Mouse (Mus musculus) cerebellum, postnatal 25 days (tissue): ENCODE data around the gene Ssbp2.
A peak's percentile ranks its signal among the peaks of the same experiment; 100 is the strongest.

ENCODE experiments used
- DNase-seq, 2 experiments: peaks; one replicate each; pipeline ENCODE4 v3.0.0; 2021; ENCODE audit warnings: mixed read lengths in 2 of 2

Ssbp2 gene

DNA sequence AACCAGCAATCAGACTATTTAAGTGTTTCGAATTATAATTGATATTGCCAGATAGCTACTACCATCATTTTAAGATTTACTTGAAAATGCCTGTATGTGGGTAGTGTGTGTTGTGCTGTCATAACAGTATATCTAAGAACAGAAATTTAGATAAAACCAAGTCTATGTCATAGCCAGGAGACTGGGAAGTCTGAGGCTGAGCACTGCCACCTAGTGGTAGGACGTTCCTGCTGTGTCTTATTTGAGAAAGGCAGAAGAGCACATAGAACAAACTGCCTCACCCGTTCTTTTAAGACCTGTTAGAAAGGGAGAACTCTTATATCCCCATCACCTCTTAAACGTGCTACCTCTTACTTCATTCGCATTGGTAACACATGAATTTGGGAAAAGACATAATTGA is 176.7 kb downstream of the Ssbp2 start:
- DNase-seq: peak; percentile 80 to 90

DNA sequence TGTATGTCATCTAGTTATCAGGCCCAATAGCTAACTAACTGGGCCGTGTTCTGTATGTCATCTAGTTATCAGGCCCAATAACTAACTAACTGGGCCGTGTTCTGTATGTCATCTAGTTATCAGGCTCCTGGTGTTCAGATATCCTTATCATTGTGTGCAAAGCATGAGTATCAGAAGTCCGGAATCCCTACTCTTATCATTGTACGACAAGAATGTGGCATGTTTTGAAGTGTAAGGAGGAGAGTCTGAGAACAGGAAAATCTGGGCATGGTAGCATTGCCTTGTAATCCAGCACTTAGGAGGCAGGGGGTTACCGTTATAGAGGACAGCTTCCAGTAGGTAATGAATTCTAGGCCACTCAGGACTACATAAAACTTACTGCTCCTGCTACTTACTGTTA is 178.8 kb downstream of the Ssbp2 start:
- DNase-seq: no peak

DNA sequence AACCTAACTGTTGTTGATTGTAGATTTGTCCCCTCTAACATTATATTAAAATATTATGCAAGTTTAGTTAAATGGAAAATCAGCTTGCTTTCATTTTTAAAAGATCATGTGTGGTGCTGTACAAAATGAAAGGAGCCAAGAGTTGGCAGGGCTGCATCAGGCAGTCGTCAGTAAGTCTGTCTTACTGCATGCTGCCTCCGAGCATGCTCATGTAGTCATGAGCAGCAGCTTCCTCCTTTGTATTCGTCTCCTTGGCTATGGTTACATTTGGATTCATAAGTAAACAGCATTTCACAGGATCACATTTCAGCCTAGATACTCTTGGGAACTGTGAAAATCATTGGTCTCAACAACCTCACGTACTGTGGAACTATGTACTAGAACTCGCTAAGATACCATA is 180.1 kb downstream of the Ssbp2 start:
- DNase-seq: no peak

DNA sequence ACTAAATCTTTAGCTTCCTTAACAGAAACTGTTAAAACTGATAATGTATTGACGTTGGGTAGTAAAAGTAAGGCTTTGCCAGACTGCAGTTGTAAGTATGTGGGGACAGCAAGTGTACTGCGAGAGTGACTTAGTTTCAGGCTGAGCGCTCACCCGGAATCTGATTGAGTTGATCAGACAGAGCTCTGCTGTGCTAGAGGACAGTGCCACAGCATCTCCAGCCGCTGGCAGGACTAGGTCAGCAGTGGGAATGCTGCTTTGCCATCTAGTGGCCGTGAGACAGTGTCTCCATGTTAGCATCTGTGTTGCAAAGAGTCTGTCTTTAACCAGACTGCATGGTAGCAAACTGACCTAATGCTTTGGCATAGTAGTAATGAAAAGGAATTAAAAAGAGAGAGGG is 188.2 kb downstream of the Ssbp2 start:
- DNase-seq: peak; percentile 36 to 66

DNA sequence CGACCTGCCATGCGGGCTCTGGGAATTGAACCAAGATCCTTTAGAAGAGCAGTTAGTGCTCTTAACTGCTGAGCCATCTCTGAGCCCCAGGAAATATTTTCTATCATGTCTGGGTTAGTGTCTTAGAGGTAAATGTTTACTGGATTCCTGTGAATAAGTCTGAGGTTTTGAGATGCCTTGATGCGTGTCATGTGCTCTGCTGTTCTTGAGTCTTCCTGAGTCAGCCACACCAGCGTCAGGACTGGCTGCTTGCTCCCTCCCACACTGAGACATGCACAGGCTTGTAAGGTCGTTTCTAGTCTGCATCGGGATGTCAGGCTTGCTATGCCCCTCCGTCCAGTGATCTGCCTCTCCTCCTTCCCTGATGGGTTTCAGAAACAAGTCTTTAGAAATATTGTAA is 189.8 kb downstream of the Ssbp2 start:
- no peak for DNase-seq

DNA sequence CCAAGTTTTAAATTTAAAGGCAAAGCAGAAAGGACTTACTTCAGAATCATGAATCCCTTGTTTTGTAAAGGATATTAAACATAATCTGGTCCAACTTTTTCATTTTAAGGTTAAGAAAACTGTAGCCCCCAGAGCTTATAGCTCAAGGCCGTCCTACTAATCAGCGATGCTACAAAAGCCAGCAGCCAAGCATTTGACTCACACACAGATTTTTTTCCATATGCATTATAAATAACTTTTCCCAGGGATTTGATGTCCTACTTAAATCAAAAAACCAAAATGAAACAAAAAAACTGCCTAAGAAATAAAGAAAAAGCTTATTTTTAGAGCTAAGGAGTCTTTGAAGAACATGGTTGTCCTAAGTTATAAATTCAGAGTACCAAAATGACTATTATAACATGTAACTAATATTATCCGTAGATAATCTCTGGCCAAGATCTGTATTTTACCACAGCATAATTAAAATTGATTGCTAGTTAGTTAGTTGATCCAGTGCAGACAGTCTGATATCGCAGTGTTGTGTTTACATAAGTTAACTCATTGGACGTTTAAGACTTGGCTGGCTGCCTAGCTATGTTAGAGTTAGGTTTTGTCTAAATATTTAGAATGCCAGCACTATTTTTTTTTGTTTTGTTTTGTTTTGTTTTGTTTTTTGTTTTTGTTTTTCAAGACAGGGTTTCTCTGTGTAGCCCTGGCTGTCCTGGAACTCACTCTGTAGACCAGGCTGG is 201.1 kb downstream of the Ssbp2 start:
- no peak for DNase-seq

DNA sequence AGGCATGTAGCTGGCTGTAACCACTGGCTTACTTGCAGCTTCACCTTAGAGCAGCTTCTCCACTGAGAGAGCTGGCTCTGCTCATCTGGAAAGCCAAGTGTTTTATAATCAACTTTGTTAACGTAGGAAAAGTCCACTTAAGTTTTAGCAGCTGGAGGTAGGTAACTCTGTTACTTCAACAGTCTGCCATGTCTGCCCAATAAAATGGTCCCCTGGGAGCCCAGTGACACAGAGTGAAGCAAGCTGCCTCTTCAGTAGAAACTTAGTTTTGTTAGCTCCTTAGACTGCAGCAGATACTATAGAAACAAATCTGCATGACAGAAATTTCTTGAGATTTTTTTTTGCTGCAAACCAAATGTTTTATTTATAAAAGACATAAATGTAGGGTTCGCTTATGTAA is 202.7 kb downstream of the Ssbp2 start:
- no peak for DNase-seq

DNA sequence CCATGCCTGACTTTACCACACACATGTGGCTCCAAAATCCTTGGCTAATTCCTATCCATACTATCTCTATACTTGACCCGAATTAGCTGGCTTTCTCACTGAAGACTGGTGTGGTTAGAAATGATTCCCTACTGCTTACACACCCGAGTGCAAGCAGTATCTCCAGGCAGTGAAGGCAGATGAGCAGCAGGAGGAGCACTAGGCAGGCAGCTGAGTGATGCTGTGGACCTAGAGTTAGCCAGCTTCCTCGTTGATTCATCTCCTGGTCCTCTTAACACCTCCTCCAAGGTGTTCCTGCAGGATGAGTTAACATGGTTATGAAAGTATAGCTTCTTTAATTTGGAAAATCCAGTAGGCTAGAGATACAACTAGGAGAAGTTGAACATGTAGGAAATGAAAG is 213.2 kb downstream of the Ssbp2 start:
- no peak for DNase-seq

DNA sequence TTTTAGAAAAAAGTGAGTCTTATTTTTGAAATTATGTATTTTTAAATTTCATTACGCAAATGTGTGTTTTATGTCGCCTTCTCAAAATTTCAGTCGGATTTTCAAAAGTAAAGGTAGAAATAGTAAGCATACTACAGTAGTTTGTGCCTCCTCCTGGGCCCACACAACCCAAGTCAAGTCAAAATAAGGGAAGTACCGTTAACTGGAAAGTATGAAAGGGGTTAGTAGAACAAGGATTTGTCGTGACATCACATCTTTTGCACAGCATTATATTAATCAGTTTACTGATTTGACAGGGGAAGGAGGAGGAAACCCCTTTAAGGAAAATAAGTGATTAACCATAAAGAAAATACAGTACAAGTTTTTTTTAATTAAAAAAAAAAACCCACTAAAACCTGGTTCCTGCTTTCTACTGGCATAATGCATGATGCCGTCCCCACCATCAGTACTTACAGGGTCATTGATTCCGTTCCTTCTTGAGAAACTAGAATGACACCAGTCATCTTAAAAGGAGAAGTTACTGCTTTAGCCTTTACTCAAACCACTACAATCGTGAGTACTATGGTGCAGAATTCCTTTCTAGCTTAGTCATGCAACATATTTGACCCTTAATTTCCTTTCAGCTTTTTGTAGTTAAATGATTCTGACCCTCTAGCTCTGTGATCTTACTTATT is 220.8 kb downstream of the Ssbp2 start:
- DNase-seq: no peak

DNA sequence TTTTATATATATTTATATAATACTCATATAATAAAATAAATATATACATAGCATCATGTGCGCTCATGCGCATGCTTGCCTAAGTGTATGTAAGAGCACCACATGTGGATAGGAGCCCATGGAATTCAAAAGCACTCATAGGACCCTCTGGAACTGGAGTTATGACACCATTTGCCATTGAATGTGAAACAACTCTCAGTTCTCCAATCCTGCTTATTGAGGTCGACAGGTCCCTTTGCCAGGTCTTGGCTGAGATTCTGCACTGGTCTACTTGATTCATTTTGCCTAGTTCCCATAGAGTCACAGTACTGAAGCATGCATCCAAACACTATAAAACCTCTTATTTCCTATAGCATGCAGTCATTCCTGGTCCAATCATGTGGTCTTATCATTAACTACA is 221.4 kb downstream of the Ssbp2 start:
- no peak for DNase-seq

DNA sequence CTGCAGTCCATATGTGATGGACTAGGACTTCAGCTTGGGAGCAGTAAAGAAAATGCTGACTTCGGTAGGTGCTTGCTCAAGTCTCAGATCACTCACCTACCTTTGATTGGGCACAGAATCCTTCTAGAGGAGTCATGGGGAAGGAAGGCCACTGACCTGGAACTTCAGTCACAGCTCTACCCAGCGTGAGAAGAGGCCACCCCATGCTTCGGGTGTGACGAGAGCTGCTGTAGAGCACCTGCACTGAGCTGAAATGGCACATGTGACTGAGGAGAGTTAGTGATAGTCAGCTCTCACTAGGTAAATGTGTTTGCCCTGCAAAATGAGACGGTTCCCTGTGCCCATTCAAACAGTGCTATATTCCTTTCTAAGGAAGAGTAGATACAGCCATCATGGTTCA is 230.0 kb downstream of the Ssbp2 start:
- DNase-seq: no peak

DNA sequence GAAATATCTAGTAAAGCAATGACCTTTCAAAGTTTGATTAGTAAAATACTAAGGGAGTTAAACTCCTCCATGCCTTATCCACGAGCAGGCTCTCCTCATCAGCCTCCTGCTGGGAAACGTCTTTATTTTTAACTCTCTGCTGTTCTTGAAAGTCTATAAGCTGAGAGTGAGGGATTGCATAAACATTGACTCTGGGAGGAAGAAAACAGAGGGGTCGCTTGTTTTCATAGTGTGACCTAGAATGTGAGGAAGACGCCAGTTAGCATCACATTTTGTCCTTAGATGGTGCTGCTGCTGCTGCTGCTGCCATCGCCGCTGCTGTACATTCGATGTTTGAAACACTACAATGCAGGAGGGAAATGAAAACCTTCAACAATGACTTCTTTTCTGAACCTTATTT is 233.5 kb downstream of the Ssbp2 start:
- no peak for DNase-seq

DNA sequence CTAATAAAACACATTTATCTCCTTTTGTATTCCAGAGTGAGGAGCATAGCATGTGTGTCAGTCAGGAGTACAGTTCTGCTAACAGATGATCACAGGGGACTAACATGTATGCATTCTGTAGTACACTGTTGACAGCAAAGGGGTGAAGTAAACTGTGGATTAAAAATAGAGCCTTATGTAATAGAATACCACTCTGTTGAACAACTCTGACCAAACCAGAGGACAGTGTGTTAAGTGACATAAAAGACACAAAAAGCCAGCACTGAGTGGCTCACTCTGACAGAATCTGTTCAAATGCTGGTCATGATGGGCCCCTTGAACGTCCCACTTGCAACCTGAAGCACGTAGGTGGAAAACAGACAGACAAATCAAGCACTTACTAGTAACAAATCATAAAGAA is 235.3 kb downstream of the Ssbp2 start:
- no peak for DNase-seq

DNA sequence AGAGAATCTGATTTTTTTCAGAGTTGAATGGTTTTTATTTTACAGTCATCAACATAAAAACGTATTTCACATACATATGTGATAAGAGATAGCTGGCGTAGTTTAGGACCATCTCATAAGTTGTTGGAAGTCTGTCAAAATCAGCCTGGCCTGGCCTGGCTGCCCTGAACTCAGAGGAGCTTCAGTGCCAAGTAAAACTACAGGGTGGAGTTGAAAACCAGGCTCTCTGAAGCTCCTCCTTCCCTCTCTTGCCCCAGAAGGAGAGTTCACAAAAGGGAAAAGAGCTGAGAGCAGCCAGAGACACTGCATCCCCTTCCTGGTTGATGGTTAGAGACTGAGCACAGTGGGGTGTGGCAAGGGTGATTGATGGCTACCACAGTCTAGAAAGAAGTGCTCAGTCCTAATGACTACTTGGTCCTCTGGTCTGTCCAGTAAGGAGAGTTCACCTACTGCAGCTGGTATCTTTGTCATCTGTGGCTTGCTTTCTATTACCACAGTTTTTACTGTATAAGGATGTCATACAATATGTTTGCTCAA is 236.1 kb downstream of the Ssbp2 start:
- no peak for DNase-seq

DNA sequence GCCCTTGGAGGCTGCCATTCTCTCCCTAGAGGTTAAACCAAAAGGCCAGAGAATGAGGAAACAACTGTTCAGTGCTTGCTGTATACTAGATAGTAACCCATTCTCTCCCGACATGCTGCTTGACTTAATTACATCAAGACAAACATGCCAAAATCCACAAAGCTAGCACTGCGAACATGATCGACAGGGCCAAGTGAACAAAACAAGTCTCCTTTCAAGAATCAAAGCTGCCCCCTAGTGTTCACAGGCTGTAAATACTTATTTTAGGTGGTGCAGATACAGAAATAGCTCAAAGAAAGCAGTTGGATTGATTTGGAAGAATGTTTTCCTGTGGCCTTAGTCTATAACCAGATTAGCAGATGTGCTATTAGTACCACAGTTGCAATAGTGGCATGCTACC is 236.9 kb downstream of the Ssbp2 start:
- DNase-seq: peak; percentile 14 to 40

DNA sequence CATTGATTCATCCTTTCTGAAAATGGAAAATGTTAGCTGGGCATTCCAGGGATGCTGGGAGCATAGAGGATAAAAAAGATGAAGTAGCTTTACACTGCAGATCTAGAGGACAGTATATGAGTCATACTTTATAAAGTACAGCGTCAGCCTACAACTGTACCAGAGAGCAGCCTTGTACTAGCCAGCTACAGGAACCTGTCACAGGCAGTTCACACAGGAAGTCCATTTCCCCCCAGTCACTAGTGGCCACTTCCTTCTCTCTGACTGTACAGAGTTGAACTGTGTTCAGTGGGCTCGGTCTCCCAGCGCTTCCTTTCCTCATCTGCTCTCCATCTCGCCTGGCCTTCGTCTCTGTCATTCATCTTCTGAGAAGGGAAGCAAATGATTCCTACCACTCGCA is 242.3 kb downstream of the Ssbp2 start:
- DNase-seq: no peak

DNA sequence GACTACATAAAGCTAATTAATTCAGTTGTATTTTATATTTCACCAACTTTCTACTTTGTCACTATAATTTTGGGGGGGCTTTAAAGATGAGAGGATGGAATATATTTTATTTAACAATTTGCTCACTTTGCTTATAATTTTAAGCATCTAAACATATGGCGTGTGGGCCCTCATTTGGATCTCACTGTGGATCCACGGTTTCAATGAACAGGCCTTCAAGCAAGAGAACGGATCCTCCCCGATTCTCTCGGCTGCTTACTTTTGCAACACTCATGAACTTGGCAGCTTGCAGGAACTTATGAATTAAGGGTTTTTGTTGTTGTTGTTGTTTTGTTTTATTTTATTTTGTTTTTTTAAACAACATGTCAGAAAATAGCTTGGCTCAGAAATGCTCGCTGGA is 259.4 kb downstream of the Ssbp2 start:
- DNase-seq: no peak

DNA sequence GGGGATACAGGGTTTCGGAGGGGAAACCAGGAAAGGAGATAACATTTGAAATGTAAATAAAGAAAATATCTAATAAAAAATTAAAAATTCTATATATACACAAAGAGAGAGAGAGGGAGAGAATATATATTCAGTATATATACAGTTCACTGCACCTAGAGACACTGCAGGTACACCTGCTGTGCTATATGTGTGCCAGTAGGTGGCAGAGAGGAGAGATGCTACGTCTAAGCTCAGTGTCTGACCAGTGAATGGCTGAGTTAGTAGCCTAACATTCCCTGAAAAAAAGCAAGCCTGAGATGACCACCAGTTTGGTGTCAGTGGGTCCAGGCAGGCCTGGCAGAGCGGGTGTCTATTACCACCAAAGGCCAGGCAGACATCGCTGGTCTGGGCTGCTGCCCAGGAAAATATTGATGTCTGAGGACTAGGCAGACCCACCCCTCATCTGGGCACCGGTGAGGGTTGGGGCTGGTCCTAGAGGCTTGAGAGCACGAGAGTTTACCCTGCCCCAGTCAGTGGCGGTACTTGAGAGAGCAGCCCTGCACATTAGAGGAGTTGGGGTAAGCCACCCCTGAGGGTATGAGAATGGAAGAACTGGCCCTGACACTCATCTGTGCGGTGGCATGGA is 263.1 kb downstream of the Ssbp2 start:
- DNase-seq: no peak

DNA sequence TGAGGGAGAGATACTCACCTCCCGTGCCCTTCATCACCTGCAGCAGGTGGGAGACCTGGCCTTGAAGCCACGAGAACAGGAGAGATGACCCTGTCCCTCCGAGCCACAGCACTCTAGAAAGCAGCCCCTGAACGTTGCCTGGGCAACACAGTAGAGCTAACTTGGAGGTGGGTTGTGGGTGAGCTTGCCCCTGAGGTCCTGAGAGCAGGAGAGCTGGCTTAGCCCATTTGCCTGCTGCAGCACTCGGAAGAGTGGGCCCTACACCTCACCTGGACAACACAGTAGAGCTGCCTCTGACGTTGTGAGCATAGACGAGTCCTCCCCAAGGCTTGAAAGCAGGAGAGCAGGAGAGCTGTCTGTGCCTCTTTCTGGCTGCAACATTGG is 263.6 kb downstream of the Ssbp2 start:
- no peak for DNase-seq

DNA sequence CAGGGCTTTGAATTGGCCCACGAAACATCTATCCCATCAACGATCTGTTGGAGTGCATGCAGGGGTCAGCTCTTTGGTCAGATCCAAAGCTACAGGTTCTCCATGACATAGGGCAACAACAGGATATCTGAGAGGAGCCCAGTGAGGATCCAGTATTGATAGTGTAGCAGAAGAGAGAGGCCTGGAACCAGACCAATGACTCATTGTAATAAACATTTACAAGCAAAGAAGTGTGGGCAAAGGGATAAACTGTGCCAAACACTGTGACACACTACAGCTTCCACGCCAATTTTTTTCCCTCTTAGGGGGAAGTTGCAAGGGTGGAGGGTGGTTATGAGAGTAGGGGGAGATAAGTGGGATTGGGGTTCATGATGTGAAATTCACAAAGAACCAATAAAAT is 264.1 kb downstream of the Ssbp2 start:
- DNase-seq: no peak

DNA sequence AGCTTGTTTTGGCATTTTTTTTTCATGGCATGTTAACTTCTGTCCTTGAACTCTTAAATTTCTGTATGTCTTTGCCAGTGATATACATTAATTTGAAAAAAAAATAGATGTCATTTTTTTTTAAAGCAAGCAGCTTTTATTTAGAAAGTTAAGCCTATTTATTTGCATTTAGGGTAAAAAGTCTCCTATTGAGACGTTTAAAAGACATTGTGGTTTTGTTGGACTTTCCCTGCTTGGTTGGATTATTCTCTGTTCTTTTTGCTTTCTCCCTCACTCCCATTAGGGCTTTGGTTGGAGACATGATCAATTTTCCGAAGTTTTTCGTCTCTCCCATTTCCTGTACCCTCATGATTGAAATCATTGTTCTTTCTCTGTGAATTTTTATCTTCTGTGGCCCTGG is 265.0 kb downstream of the Ssbp2 start:
- no peak for DNase-seq

DNA sequence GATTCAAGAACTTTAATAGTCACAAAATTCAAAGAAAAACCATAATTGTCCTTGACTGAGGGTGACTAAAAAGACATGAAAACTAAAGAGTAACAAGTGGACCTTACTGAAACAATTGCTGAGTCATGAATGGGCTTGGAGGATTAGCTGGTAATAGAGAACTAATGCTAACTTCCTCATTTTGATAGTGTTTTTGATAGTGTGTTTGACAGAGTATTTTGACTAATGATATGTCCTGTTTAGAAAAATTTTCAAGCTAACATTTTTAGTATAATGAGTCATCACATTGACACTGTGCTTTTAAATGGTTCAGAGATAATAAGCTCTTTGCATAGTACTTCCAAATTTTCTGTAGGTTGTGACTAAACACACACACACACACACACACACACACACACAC is 267.8 kb downstream of the Ssbp2 start:
- no peak for DNase-seq

DNA sequence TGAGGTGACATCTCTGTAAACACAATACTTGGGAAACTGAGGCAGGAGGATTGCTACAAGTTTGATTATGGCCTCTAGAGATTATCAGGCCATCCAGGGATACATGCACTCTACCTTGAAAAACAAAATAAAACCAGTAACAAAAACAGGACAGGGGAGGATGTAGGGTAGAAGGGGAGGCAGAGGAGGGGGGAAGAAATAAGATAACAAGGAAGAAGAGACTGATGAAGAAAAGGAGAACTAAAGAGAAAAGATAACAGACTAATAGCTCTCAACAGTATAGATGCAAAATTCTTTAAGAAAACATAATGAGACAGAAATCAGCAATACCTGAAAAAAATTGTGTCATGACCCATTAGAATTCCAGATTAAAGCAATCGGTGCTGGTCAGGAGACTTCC is 277.1 kb downstream of the Ssbp2 start:
- no peak for DNase-seq

DNA sequence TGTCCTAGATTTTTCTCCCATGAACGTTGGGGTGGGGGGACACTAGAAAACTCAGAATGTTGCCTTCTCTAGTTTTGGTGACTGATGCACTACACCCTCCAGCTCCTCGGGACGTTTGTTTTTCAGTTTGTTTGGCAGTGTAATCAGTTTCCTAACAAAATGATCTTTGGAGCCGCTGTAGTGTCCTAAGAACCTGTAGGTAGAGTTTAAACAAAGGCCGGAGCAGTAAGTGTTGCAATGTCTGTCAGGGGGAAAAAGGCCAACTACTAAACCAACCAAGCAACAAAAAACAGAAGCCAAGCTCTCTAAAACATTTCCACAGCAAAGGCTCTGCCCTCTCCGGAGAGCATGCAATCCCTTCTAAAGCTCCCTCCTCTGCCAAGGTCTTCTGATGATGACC is 280.8 kb downstream of the Ssbp2 start:
- no peak for DNase-seq
